Comparison of ENCODE assay signal across 14 mouse cellular contexts in genomic region chr9:110019224-110019623, GRCm38 (mm10).
DNase-seq lines count a peak whose midpoint lies in the region; ATAC-seq lines count a peak whose summit lies in the region.
"Had no signal": no experiment of that assay in that cellular context is flagged by ENCODE, and none has a peak within 500 bp of the region (broad histone marks: within the 10 kb centered on the region; RNA-seq: fewer than 3 reads in every experiment).

No protein-coding gene starts in this region.

- no peak overlapping the region; the same call in 1 of the 2 replicates for H3K27ac ChIP-seq in kidney, embryonic 14.5 days (ENCODE audit: low read depth, low read length)
- H3K27ac ChIP-seq in neural tube, embryonic 11.5 days (ENCODE audit: low read depth, low read length): no peak overlapping the region
- no peak overlapping the region for H3K27ac ChIP-seq in embryonic facial prominence, embryonic 10.5 days (replicated peaks)
- H3K27ac ChIP-seq: limb, embryonic 12.5 days; midbrain, embryonic 10.5 days had no signal

- H3K36me3 ChIP-seq in kidney, embryonic 14.5 days (ENCODE audit: control insufficient read depth, insufficient read depth, low read length): no peaks in the 10 kb centered on the region
- H3K36me3 ChIP-seq in neural tube, embryonic 11.5 days (ENCODE audit: control insufficient read depth, insufficient read depth, low read length): no peaks in the 10 kb centered on the region
- no peaks in the 10 kb centered on the region for H3K36me3 ChIP-seq in embryonic facial prominence, embryonic 10.5 days (replicated peaks)
- H3K36me3 ChIP-seq: limb, embryonic 12.5 days; midbrain, embryonic 10.5 days had no signal

- H3K9me3 ChIP-seq in kidney, embryonic 14.5 days (ENCODE audit: control insufficient read depth, low read length): no peaks in the 10 kb centered on the region
- H3K9me3 ChIP-seq in neural tube, embryonic 11.5 days (ENCODE audit: control insufficient read depth, low read length): no peaks in the 10 kb centered on the region
- H3K9me3 ChIP-seq in embryonic facial prominence, embryonic 10.5 days: no peaks in the 10 kb centered on the region
- H3K9me3 ChIP-seq: limb, embryonic 12.5 days; midbrain, embryonic 10.5 days had no signal

- peaks cover 3% of the 10 kb centered on the region for H3K4me1 ChIP-seq in kidney, embryonic 14.5 days (ENCODE audit: control insufficient read depth, insufficient read depth, low read length)
- no peaks in the 10 kb centered on the region for H3K4me1 ChIP-seq in neural tube, embryonic 11.5 days (ENCODE audit: control insufficient read depth, insufficient read depth, low read length)
- H3K4me1 ChIP-seq in embryonic facial prominence, embryonic 10.5 days: no peaks in the 10 kb centered on the region
- H3K4me1 ChIP-seq: limb, embryonic 12.5 days; midbrain, embryonic 10.5 days had no signal

- no peaks in the 10 kb centered on the region for H3K27me3 ChIP-seq in kidney, embryonic 14.5 days (ENCODE audit: control insufficient read depth, insufficient read depth, low read length)
- H3K27me3 ChIP-seq in neural tube, embryonic 11.5 days (ENCODE audit: control insufficient read depth, insufficient read depth, low read length): no peaks in the 10 kb centered on the region
- no peaks in the 10 kb centered on the region for H3K27me3 ChIP-seq in embryonic facial prominence, embryonic 10.5 days (replicated peaks; ENCODE audit: low read depth, poor library complexity, severe bottlenecking)
- H3K27me3 ChIP-seq: CH12.LX; limb, embryonic 12.5 days had no signal

- 21% methylated on average over 7 of the region's 7 CpGs for WGBS in kidney, embryonic 14.5 days
- WGBS in neural tube, embryonic 11.5 days: 39% methylated on average over 7 of the region's 7 CpGs
- 84% methylated on average over 7 of the region's 7 CpGs for WGBS in embryonic facial prominence, embryonic 10.5 days

- H3K9ac ChIP-seq in kidney, embryonic 14.5 days (ENCODE audit: low read depth, low read length): no peak overlapping the region
- H3K9ac ChIP-seq in neural tube, embryonic 11.5 days (ENCODE audit: low read length): no peak overlapping the region
- H3K9ac ChIP-seq: limb, embryonic 12.5 days had no signal

- no peak overlapping the region for H3K4me3 ChIP-seq in kidney, embryonic 14.5 days (ENCODE audit: low read length)
- H3K4me3 ChIP-seq in neural tube, embryonic 11.5 days (ENCODE audit: low read depth, low read length): no peak overlapping the region
- no peak overlapping the region for H3K4me3 ChIP-seq in embryonic facial prominence, embryonic 10.5 days
- H3K4me3 ChIP-seq: limb, embryonic 12.5 days; midbrain, embryonic 10.5 days had no signal

- no peak for DNase-seq in kidney, adult 11 months
- peak; percentile 26 for DNase-seq in neural tube, embryonic 11.5 days (ENCODE audit: low spot score)
- no peak for DNase-seq in neural tube, embryonic 10.5 days (ENCODE audit: extremely low spot score, low spot score)
- peak; percentile 2 for DNase-seq in embryo, embryonic 11.5 days (ENCODE audit: low read depth, low spot score)
- DNase-seq in retina, postnatal 1 day: peak; percentile 20
- DNase-seq in embryonic facial prominence, embryonic 10.5 days (ENCODE audit: low spot score): no peak
- DNase-seq: cerebellum, postnatal 10 days; lung, adult 18-20 months; thymus, postnatal 14 days had no signal

- H3K4me2 ChIP-seq in kidney, embryonic 14.5 days (replicated peaks; ENCODE audit: low read depth, low read length): no peak overlapping the region
- H3K4me2 ChIP-seq in neural tube, embryonic 11.5 days (ENCODE audit: low read depth): no peak overlapping the region
- H3K4me2 ChIP-seq: heart, embryonic 11.5 days; limb, embryonic 12.5 days had no signal

- peak; percentile 68 for ATAC-seq in kidney, embryonic 14.5 days (ENCODE audit: low FRiP score, low TSS enrichment)
- no peak for ATAC-seq in neural tube, embryonic 11.5 days (ENCODE audit: insufficient read depth, low FRiP score, low TSS enrichment)

Comparison
In these comparisons a context has a peak if more than half of its experiments do, and no peak if none do; other contexts are left out.
1. DNase-seq: peak in neural tube, embryonic 11.5 days (single experiment), embryo, embryonic 11.5 days (single experiment) and retina, postnatal 1 day (single experiment); none in kidney, adult 11 months (single experiment), neural tube, embryonic 10.5 days (single experiment) and embryonic facial prominence, embryonic 10.5 days (single experiment).